Mouse (Mus musculus): ENCODE data around the gene Itgb5. TPM values are rescaled to one million over a fixed set of nuclear protein-coding genes. Genes with fewer than 3 reads are reported as not detected.

The Itgb5 gene
- polyA plus RNA-seq, 2 experiments from 2014 or later = 0.47 to 1.2 TPM

DNA sequence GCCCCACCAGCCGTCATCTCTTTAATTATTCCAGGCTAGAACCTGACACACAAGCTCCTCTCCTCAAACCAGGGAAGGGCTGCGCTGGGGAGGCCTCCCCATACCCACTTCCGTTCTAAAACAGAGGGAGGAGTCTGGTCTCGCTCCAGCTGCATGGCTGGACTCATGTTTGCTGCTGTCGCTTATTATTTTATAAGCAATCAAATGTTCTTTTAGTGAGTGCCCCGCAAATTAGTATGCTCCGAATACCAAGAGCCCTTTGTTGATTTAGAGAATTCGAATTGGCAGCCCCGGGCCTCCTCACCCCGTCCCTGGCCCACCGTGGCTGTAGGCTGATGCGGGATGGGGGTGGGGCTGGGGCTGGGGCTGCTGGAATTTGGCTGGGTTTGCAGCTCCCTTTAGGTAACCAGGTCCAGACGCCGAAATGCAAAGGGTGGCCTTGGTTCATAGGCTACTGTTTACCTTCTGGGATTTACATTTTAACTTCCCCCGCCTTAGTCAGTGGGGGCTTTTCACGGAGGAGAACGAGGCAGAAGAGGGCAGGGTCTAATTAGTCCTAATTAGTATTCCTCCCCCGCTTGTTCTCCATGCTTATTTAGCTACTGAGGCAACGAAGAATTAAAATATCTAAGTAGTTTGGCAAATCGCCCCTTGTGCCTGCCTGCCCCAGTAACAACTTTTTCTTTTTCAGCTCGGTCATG is 3.4 kb downstream of the Itgb5 start:
- ATAC-seq = peak; percentile 82

GRCm38 (mm10) chr16:33833429-33833753 is 3.9 kb downstream of the Itgb5 start:
- ATAC-seq = no peak

- no peak for ATAC-seq
Observed at GRCm38 (mm10) chr16:33833781-33834482, 4.5 kb downstream of the Itgb5 start.

DNA sequence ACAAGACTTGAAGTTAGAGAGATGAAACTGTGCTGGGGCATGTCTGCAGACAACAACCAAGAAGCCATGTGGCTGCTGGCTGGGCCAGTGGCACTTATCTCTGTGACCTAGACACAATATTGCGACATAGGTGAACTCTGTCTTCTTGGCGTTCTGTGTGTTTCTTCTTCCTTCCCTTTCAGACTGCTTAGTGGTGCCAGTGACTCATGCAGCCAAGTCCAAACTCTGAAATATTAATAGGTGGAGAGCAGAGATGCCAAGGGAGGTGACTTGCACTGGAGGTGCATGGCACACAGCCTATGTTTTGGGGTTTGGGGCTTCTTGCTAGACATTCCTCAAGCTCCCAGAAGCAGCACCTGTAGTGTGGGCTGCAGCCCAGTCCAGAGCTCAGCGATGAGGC is 7.2 kb downstream of the Itgb5 start:
- ATAC-seq = no peak

DNA sequence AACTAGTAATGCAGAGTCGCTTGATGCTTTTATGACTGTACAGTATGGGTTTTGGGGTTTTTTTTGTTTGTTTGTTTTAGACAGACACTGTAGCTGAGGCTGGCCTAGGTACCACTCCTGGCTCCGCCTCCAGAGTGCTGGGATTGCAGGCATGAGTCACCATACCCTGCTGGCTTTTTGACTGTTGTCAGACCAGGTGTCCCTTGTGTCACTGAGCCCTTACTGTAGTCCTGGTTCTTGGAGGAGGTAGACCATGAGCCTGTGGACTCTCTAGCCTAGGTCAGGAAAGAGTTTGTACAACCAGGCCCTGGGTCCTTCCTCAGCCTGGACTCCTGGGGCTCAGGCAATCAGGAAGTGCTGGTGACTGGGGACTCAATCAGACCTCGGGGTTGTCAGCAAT is 7.7 kb downstream of the Itgb5 start:
- ATAC-seq = no peak

DNA sequence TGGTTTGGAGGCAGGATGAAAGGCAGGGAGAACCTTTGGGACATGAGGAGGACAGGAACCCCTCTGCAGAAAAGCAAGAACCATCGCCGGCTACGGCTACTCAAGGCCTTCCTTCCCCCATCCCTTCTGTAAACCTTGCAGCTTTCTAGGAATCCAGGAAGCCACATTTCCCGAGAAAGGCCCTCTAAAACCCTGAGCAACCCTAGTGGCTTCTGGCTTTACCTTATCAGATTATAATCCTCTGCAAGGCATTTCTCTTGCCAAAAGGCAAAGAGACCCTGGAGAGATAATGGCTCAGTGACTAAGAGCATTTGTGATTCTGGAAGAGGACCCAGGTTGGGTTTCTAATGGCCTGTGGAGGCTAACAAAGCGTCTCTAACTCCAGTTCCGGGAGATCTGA is 11.2 kb downstream of the Itgb5 start:
- ATAC-seq = no peak

DNA sequence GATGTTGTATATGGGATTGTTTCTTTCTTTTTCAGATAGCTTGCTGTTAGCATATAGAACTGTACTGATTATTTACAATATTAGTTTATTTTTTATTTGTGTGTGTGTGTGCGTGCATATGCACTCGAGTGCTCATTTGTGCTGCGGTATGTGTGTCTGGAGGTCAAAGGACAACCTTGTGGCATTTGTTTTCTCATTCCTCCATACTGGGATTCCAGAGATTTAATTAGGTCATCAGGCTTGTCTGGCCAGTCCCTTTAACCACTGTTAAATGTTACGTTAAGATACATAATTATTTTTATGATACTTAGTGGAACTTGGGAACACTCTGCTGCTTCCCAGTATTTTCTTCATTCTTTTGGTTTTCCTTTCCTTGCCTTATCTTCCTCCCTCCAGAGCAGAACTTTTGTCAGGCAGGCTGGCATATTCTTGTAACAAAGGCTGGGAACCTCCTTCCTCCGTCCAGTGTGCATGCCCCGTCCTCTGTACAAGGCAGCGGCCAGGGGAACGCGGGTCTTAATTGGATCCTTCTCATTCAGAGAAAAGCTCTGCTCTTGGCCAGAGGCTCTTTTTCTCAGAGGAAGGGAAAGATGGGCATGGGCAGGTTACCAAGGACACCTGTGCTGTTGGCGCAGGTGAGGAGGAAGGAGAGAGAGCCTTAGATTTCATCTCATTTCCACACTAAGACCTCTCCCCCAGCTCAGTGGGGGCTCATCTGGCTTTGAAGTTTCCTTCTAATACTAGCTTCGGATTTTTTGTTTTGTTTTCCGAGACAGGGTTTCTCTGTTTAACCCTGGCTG is 12.8 kb downstream of the Itgb5 start:
- ATAC-seq = no peak

DNA sequence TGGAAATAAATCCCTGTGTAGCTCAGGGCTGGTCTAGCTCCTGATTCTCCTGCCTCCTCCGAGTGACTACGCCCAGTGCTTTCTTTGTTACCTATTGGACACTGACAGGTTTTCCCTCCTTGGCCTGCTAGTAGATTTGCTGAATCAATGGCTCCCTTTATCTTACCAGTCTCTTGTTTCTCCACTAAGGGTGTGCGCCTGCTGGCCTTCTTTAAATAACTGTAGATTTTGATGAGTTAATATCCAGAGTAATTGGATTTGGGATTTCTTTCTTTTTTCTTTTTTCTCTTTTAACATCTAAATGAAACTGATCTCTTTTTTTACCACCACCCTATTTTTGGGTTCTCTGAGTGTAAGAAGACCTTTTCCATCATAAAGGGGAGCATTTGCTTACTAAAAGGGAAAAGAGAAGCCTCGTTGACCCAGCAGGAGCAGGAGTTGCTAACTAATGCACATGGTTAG is 14.7 kb downstream of the Itgb5 start:
- no peak for ATAC-seq

- ATAC-seq = no peak
Observed at GRCm38 (mm10) chr16:33844866-33845265, 15.4 kb downstream of the Itgb5 start.

DNA sequence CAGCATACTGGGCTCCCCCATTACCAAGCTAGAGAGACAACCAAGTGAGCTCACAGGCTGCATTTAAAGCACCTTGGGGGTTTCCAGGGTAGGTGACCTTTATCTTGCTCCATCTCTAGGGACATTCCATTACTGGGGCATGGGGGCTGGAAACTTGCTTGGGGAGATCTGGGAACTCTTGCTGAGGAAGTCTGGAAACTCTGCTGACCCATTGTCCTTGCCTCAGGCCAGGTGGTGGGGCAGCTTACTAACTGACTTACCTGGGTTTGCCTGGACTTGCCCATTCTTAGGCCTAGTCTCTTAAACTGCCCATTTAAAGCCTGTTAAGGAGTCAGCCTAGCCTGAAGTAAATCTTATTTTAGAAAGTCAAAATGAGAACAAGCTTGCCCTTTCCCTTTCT is 23.8 kb downstream of the Itgb5 start:
- no peak for ATAC-seq

DNA sequence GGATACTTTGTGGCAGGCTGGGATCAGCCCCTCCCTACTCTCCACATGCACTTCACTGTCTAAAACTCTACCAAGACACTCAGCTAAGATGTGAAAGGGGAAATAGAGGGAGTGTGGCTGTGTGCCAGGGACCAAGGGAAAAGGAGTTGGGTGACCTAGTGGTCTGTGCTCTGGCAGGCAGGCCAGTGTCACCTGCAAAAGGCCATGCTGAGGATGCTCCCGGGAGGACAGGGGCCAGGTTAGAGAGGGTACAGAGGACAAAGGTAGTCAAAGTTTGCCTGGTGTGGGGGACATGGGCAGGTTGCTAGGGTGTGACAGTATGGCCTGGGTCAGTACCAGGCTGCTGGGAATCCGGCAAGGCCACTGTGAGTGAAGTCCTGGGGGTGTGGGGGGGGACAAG is 29.3 kb downstream of the Itgb5 start:
- ATAC-seq = no peak

DNA sequence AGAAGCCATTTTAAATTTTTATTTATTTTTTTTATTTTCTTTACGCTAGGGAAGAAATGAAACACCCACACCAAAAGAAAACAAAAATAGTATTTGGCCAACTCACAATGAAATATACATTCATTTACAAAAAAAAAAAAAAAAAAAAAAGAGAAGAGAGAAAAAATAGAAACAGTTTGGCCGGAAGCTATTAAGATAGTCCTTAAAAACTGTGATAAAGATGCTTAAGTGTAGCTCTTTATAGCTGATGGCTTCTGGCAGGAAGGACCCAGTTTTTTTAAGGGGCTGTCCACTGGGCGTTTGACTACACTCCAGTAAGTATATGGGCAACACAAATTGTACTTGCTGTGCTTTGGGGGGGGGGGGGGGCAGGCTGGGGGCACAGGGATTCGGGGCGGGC is 29.9 kb downstream of the Itgb5 start:
- no peak for ATAC-seq

GRCm38 (mm10) chr16:33859988-33860700 is 30.7 kb downstream of the Itgb5 start:
- ATAC-seq = no peak

- no peak for ATAC-seq
Observed at GRCm38 (mm10) chr16:33862406-33862805, 32.9 kb downstream of the Itgb5 start.

- no peak for ATAC-seq
Observed at GRCm38 (mm10) chr16:33863208-33863751, 33.8 kb downstream of the Itgb5 start.

DNA sequence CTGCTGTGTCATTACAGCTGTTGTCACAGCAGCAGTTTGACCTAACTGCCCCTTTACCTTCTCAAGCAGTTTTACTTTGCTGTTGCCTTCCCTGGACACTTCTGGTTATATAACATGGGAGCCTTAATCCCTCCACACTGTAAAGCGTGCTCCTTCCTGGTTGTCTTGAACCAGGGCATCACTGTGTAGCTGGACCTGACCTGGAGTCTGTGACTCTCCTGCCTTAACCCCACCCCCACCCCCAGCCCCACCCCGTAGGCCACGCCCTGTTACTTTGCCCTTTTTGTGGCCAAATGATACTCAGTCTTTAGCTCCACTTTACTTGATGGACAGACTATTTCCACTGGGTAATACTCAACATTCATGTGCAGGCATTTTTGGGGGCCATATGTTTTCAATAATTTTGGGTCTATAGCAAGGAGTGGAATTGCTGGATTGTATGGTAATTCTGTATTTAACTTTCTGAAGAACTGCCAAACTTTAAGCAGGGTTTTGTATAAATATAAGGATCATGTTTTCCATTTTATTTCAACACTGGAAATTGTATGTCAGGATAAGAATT is 40.8 kb downstream of the Itgb5 start:
- ATAC-seq = no peak

- no peak for ATAC-seq
Observed at GRCm38 (mm10) chr16:33870988-33871758, 41.7 kb downstream of the Itgb5 start.

DNA sequence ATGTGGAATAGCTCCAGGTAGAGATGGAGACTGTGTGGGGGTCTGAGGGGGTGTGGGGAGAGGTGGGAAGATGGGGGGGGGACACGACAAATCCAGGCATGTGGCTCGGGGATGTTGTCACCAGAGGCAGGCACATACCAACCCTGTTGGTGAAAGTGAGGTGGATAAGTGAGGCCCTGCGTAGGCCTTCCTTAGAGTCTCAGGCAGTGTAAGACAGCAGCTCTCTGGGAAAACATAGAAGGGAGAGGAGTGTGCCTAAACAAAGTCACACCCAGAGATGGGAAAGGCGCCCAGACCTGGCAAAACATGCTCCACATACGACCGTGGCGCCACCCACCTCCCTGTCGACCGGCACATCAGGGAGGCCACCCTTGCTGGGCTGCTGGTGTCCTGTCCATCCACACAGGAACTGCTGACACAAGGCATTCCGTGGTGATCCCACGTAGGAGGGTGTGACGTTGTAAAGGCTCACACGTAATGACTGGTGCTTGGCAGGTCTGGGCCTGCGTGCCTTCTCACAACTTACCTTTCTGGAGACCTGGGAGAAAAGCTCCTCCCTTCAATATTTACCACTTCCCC is 42.5 kb downstream of the Itgb5 start:
- no peak for ATAC-seq

- no peak for ATAC-seq
Observed at GRCm38 (mm10) chr16:33873282-33873681, 43.8 kb downstream of the Itgb5 start.

DNA sequence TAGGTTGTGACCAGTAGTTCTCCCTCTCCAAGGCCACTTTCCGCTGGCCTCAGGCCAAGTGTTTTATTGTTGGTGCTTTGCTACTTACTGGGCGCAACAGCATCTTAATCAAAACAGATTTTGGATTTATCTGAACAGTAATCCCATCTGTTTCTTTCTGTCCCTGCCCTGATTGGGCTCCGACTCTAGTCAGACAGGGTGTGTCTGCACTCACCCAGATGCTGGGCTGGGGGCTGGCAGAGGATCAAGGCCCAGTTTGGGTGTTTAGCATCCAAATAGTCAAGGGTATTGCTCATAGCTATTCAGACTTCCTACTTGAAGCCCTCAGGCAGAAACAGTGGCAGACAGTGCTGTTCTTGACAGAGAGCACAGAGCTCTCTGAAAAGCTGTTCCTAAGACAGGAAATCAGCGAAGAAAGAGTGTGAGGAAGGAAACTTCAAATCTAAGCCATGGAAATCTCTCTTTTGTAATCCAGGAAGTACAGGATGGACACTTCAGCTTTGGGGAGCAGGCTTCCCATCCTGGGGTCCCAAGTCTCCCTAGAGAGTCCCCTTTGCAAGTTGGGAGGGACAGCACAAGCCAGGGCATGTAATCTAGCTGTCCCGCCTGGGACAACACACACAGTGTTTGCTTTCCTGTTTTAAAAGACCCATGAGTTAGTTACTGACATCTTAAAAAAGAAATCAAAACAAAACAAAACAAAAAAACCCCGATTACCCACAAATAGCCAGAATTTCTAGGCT is 48.7 kb downstream of the Itgb5 start:
- ATAC-seq = no peak

Measured in CD4-positive, CD25-positive, alpha-beta regulatory T cell, adult 4 months (primary cell).